Mouse (Mus musculus) cortical plate, adult 2 months (tissue): ENCODE measurements at regions not wholly inside any gene's neighbourhood (a gene's known extent, or its start where the extent isn't known, plus 50 kb on each side); places are given as distances from the start of the nearest gene placed in this dataset.

Experiments used
- CTCF ChIP-seq: fragments of 200-500 bp; IDR thresholded peaks from 2 replicates; pipeline ENCODE4 v1.5.1; 2011; ENCODE audit warnings: mild to moderate bottlenecking, control low read depth, low read length; ENCODE audit not compliant: insufficient read depth; ENCODE audit errors: extremely low read depth
- POLR2A ChIP-seq: fragments of 200-500 bp; IDR thresholded peaks from 2 replicates; pipeline ENCODE4 v1.6.1; 2011; ENCODE audit warnings: mild to moderate bottlenecking, low read length, control low read depth; ENCODE audit not compliant: insufficient read depth; ENCODE audit errors: extremely low read depth

DNA sequence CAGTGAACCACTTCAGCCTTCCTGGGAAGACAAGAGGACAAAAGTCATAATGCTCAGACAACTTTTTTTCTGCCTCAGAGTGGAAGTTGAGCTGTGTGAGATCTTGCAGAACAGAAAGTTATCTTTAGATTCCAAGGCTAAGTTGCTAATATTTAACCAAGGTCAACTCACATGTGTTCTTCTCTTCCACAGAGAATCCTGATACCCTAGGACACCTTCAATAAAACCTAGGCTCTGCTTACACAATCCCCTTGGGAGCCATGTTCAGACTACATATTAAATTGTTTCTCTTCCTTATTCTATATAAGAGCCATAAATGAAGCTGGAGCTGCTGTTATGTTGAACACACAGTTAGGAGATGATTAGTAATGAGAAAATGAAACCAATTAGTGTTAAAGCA, 280.2 kb upstream of the Gpr149 start:
- TF ChIP-seq CTCF, result no peak
- no peak for TF ChIP-seq POLR2A
